Mouse (Mus musculus) neutrophil, adult 5-6 weeks (primary cell): ENCODE results near the gene Sf3b4. TPM values are rescaled to one million over a fixed set of nuclear protein-coding genes. Genes with fewer than 3 reads are reported as not detected.
"Not testable (repeated sequence)": the region's sequence is repeated elsewhere in the genome, so short reads cannot be mapped to it uniquely, and the experiment has no call there.

Source experiments
- ATAC-seq: fragments of 151-379, 151-347 bp; 2 replicates; pipeline ENCODE4 v1.8.0; 2017; ENCODE audit warnings: mild to moderate bottlenecking, moderate TSS enrichment; ENCODE audit not compliant: insufficient number of reproducible peaks, poor library complexity, low FRiP score, severe bottlenecking; ENCODE audit errors: extremely low read depth
- total RNA-seq: library from RNA; stranded (forward); fragments of 200-1000 nt; gene quantifications from 2 replicates; pipeline ENCODE4 v1.2.3, GENCODE M21; 2017

Sf3b4 gene
- total RNA-seq, 1 experiment from 2014 or later: 18.5 TPM

DNA sequence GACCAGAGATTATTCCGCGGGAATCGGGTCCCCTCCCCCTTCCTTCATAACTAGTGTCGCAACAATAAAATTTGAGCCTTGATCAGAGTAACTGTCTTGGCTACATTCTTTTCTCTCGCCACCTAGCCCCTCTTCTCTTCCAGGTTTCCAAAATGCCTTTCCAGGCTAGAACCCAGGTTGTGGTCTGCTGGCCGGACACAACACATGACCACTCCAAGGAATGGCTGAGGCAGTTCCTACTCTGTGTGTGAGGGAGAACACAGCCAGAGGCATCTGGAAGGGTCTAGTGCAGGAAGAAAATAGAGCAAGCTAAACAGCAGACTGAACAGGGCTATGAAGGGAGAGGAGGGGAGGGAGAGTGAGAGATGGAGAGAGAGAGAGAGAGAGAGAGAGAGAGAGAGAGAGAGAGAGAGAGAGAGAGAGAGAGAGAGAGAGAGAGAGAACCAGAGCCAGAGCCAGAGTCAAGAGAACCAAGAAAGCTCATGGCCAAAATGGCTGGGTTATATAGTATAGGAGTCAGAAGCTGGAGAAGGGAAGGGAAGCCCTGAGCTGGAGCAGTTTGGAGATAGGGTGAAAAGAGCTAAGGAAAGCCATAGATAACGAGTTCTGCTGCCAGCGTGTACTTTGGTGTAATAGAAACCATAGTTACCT, 26.6 kb downstream of the Sf3b4 start:
- not testable (repeated sequence) for ATAC-seq

DNA sequence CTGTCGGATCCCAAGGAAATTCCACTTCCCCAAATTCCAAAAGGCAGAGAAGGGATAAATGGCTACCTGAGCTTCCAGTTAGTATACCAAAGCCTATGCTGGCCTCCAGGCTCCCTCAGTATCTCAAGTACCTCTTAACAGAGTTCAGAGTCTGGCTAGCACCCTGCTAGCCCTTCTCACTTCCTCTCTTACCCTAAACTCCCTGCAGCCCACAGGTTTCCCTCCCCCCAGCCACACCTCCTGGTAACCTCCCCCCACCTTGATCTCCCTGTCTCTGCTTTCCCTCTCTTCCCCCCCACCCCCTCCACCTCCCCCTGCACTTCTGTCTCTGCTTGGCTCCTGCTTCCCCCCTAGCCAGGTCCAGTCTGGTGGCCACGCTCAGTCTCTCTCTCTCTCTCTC, 27.6 kb downstream of the Sf3b4 start:
- peak; percentile 14; the same call in 1 of the 2 replicates for ATAC-seq

DNA sequence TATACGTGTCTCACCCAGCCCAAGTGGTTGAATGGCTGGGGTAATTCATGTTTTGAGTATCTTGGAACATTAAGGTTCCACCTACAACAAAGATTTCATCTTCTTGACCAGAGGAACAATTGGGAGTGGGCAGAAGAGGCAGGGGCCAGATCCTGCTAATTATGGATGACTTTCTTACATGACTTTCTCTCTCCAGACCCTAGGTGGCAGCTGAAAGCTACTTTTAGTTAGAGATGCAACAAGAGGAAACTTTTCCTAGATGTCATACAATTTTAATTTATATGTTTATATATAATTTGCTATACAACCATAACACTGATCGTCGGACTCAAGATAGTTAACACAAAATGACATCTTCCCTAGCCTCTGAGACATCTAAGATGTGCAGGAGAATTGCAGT, 35.7 kb downstream of the Sf3b4 start:
- ATAC-seq: no peak

DNA sequence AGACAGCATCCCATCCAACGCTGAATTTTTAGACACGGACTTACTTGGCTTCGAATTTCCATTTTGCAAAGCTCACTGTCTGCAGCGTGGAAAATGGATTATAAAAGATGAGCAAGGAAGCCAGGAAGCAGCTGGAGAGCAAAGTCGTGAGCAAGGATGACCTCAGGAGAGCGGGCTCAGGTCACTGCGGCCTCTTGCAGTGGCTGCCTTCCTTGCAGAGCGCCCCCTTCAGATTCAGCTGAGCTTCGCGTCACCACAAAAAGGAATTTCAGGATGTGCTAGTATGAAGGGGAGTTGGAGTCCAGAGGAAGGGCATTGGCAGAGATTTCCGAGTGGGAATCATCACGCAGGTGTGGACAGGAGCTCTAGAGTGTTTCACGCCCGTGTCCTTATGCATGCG, 37.1 kb downstream of the Sf3b4 start:
- ATAC-seq: no peak

DNA sequence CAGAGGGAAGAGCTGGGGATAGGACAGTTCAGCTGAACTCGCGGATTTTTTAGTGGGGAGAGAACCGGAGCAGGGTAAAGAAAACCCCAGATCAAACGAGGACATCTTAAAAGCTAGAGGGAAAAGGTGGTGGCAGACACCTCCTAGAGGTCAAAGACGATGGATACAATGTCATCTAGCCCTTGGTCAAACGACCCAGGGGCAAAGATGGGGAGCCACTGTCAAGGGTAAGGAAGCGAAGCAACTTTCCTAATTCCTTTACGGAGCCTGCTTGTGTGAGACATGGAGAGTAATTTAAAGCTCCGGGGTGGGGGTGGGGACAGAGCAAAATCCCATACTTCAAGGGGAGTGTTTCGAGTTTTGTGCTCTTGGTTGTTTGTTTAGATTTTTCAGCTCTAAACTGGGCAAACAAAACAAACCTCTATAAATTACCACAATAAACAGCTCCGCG, 47.1 kb downstream of the Sf3b4 start:
- ATAC-seq: peak; percentile 11; the same call in 1 of the 2 replicates

DNA sequence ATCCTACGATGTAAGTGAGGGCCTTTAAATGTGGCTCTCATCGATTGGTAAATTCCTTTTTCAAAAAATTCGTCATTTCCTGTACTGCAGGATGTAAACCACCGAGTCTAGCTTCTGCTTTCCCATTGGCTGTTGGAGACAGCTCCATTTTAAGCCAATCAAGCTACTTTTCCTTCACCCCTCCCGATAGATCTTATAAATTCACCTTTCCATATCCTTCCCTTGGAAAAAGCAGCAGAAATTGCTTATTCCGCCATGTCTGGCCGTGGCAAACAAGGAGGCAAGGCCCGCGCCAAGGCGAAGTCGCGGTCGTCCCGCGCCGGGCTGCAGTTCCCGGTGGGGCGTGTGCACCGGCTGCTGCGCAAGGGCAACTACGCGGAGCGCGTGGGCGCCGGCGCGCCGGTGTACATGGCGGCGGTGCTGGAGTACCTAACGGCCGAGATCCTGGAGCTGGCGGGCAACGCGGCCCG, 47.6 kb downstream of the Sf3b4 start, which contains the start of the genes Bola1 and Hist2h2ab:
TSS of gene Bola1 (minus strand) at position 49 of the 470 bp plus-strand sequence.
TSS of gene Hist2h2ab (plus strand) at position 205 of the 470 bp plus-strand sequence.
- ATAC-seq: peak; percentile 63

DNA sequence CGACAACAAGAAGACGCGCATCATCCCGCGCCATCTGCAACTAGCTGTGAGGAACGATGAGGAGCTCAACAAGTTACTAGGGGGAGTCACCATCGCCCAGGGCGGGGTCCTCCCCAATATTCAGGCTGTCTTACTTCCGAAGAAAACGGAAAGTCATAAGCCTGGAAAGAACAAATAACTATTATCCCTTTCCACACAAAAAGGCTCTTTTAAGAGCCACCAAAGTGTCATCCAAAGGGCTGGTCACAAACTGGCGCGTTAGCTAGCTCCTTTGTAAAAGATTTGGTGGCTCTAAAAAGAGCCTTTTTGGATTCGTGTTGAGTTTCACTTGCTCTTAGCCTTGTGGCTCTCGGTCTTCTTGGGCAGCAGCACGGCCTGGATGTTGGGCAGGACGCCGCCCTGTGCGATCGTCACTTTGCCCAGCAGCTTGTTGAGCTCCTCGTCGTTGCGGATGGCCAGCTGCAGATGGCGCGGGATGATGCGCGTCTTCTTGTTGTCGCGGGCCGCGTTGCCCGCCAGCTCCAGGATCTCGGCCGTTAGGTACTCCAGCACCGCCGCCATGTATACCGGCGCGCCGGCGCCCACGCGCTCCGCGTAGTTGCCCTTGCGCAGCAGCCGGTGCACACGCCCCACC, 48.1 kb downstream of the Sf3b4 start:
- not testable (repeated sequence) for ATAC-seq

DNA sequence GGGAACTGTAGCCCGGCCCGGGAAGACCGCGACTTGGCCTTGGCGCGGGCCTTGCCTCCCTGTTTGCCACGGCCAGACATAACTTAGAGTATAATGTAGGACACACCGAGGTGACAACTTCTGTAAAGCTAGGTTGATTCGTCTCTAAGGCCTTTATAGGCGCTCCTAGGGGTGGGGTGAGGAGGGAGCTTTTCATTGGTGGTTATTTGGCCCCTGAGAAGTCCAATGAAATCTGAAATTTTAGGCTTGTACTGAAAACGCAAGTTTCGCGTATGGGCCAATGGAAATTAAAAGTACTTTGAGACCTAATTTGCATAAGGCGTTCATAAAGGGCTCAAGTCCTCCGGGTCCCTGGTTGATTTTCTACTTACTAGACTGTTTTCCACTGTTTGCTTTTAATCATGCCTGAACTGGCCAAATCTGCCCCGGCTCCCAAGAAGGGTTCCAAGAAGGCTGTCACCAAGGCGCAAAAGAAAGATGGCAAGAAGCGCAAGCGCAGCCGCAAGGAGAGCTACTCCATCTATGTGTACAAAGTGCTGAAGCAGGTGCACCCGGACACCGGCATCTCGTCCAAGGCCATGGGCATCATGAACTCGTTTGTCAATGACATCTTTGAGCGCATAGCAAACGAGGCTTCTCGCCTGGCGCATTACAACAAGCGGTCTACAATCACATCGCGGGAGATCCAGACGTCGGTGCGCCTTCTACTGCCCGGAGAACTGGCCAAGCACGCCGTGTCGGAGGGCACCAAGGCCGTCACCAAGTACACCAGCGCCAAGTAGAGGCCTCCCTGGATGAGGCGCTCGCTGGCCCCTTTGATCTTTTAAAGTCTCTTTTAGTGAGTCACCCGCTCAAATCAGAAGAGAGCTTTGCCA, 48.9 kb downstream of the Sf3b4 start, which contains the start of the genes Hist2h2ac and Hist2h2be:
TSS of gene Hist2h2ac (minus strand) at position 116 of the 875 bp plus-strand sequence.
TSS of gene Hist2h2be (plus strand) at position 355 of the 875 bp plus-strand sequence.
- peak; percentile 83 for ATAC-seq

DNA sequence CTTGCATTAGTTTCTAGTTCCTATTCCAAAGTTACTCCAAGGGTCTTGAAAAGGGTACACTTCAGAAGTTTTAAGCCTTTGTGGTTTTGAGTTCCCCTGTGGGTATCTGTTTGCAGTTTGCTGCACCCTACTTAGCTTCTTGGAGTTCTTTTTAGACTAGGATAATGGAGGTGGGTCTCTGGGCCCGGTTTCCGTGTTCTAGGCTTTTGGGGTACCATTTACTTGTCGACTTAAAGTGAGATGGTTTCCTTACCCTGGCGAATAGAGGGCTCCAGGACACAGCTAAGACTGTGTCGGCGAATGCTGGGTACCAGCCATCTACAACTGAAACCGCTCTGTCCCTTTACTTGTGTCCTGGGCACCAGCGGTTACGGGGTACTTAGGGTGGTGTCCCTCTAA, 49.5 kb downstream of the Sf3b4 start:
- no peak for ATAC-seq

DNA sequence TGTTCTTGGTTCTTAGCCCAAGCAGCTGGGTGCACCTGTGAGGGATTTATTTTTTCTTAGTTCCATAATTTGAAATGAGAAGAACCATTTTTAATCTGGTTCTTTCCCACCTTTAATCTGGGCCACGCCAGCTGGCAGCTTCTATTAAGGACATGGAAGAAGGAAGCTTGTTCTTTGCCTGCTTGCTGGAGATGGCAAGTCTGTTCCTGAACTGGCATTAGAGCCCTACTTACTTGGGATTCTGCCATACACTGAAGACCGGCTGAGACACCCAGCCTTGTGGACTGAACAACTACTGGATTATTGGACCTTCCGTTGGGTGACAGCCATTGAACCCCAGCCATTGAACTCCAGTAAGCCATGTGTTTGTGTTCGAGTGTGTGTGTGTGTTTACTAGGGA, 50.6 kb downstream of the Sf3b4 start:
- no peak for ATAC-seq

DNA sequence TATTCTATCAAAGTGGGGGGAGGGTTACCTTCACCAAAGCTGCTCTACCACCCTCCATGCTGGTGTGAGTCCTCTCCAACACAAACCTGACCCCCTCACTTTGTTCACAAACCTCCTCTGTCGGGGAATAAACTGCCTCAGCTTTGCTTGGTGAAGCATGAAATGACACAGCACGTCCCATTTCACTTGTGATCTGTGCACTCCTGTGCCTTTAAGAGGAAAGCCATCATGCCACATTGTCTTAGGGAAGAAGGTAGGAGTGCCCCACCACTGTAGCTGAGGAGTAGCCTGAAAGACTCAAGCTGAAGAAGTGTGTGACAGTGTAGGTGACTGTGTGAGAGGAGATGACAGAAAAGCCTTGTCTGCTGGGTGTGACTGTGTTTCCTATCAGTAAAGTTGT, 53.3 kb downstream of the Sf3b4 start:
- no peak for ATAC-seq

Other genes starting within 250 kb of the Sf3b4 start
- 82.9 and 114 TPM in 2 replicates for gene Anp32e, start 243.1 kb upstream of the Sf3b4 start, total RNA-seq
- gene Plekho1, start 176.3 kb upstream of the Sf3b4 start, total RNA-seq: 153 and 166 TPM in 2 replicates
- gene Vps45, start 113.9 kb upstream of the Sf3b4 start, total RNA-seq: 8.4 and 9.7 TPM in 2 replicates
- 47.3 and 48.0 TPM in 2 replicates for gene Otud7b, start 67.8 kb upstream of the Sf3b4 start, total RNA-seq
- gene Mtmr11, start 10.3 kb upstream of the Sf3b4 start, total RNA-seq: 2.4 and 3.4 TPM in 2 replicates
- gene Sv2a, start 8.8 kb downstream of the Sf3b4 start, total RNA-seq: 0.74 and 0.81 TPM in 2 replicates
- gene Bola1, start 47.4 kb downstream of the Sf3b4 start, total RNA-seq: 9.8 and 11.5 TPM in 2 replicates
- 10.6 and 11.1 TPM in 2 replicates for gene Hist2h2ab, start 47.5 kb downstream of the Sf3b4 start, total RNA-seq
- gene Hist2h2ac, start 48.5 kb downstream of the Sf3b4 start, total RNA-seq: 316 and 362 TPM in 2 replicates
- 18.0 and 21.3 TPM in 2 replicates for gene Hist2h2be, start 48.8 kb downstream of the Sf3b4 start, total RNA-seq
- 4.4 and 5.5 TPM in 2 replicates for gene Hist2h3c2, start 66.8 kb downstream of the Sf3b4 start, total RNA-seq
- gene Hist2h2aa2, start 67.9 kb downstream of the Sf3b4 start, total RNA-seq: 972 and 1,072 TPM in 2 replicates
- gene Hist2h2aa1, start 73.2 kb downstream of the Sf3b4 start, total RNA-seq: 465 and 524 TPM in 2 replicates
- not detected in 2 replicates for gene Hist2h3c1, start 74.4 kb downstream of the Sf3b4 start, total RNA-seq
- gene Hist2h4, start 91.0 kb downstream of the Sf3b4 start, total RNA-seq: 51.9 and 61.8 TPM in 2 replicates
- 18.0 and 33.1 TPM in 2 replicates for gene Hist2h3b, start 96.3 kb downstream of the Sf3b4 start, total RNA-seq
- 290 and 294 TPM in 2 replicates for gene Hist2h2bb, start 97.4 kb downstream of the Sf3b4 start, total RNA-seq
- gene Fcgr1, start 121.6 kb downstream of the Sf3b4 start, total RNA-seq: 3.7 and 4.9 TPM in 2 replicates